Mouse (Mus musculus) lung, postnatal 0 days (tissue): Measurements from ENCODE around the gene Nit2. TPM values are rescaled to one million over a fixed set of nuclear protein-coding genes. Genes with fewer than 3 reads are reported as not detected.

ENCODE experiments used
- ATAC-seq: fragments of 200-750 bp; cut with Nextera tagmentation; 2 replicates; pipeline ENCODE4 v1.8.0; 2017; ENCODE audit warnings: moderate library complexity
- DNase-seq: peaks from one replicate; pipeline ENCODE4 v3.0.0-alpha.2; 2016; ENCODE audit warnings: low spot score
- H3K27ac ChIP-seq: fragments of 300-500 bp; sonication (generic); 2 replicates; pipeline ENCODE4 v1.5.1; 2014; ENCODE audit warnings: antibody characterized with exemption, mild to moderate bottlenecking, low read length, mixed read lengths
- H3K27me3 ChIP-seq: fragments of 300-500 bp; sonication (generic); replicated peaks from 2 replicates; pipeline ENCODE4 v1.6.1; 2014; ENCODE audit warnings: low read length, mixed read lengths; ENCODE audit not compliant: insufficient read depth
- H3K36me3 ChIP-seq: fragments of 300-500 bp; sonication (generic); 2 replicates; pipeline ENCODE4 v1.6.1; 2014; ENCODE audit warnings: low read length, mixed read lengths; ENCODE audit not compliant: insufficient read depth
- H3K4me1 ChIP-seq: fragments of 300-500 bp; sonication (generic); 2 replicates; pipeline ENCODE4 v1.6.1; 2014; ENCODE audit warnings: antibody characterized with exemption, low read depth, low read length, mixed read lengths; ENCODE audit not compliant: insufficient read depth
- H3K4me2 ChIP-seq: fragments of 300-500 bp; sonication (generic); replicated peaks from 2 replicates; pipeline ENCODE4 v1.6.1; 2014; ENCODE audit warnings: low read depth, mild to moderate bottlenecking, low read length, moderate library complexity, mixed read lengths
- H3K4me3 ChIP-seq: fragments of 300-500 bp; sonication (generic); 2 replicates; pipeline ENCODE4 v1.5.1; 2014; ENCODE audit warnings: low read depth, low read length
- H3K9ac ChIP-seq: fragments of 300-500 bp; sonication (generic); replicated peaks from 2 replicates; pipeline ENCODE4 v1.6.1; 2014; ENCODE audit warnings: low read depth, mild to moderate bottlenecking
- H3K9me3 ChIP-seq: fragments of 300-500 bp; sonication (generic); 2 replicates; pipeline ENCODE4 v1.6.1; 2016; ENCODE audit warnings: low read length, mixed read lengths
- CTCF ChIP-seq: IDR thresholded peaks from 2 replicates; pipeline ENCODE4 v1.5.1; 2016; ENCODE audit warnings: antibody characterized with exemption, mild to moderate bottlenecking
- EP300 ChIP-seq: IDR thresholded peaks from 2 replicates; pipeline ENCODE4 v1.6.1; 2016; ENCODE audit warnings: antibody characterized with exemption, mild to moderate bottlenecking, control low read depth
- WGBS: fragments of 180-500 bp; shearing (Covaris S2); extraction: QIAGEN DNeasy Blood & Tissue Kit; methylation state at CpG from one replicate; pipeline ENCODE4 v1.1.7; 2014; 5-methylcytosine and 5-hydroxymethylcytosine counted together
- polyA plus RNA-seq: library from polyadenylated mRNA; unstranded; fragments of >200 nt; fragmentation: Nextera tagmentation; extraction: Ambion mirVana; gene quantifications from 2 replicates; pipeline ENCODE4 v1.2.1, GENCODE M21; 2015

Gene Nit2
- polyA plus RNA-seq, 1 experiment from 2014 or later, result 35.8 TPM

GRCm38 (mm10) chr16:57167514-57167912 lies 372 bp upstream of the Nit2 start:
- Histone ChIP-seq H3K36me3 (peaks cover 5% of the 10 kb centered on the region; the same call in 1 of the 2 replicates), H3K9me3 (no peaks in the 10 kb centered on the region), H3K27ac (peak overlapping the region; percentile 85), H3K4me3 (peak overlapping the region; percentile 63), H3K9ac (peak overlapping the region; percentile 24), H3K27me3 (no peaks in the 10 kb centered on the region), H3K4me2 (peak overlapping the region; percentile 85), H3K4me1 (no peaks in the 10 kb centered on the region)
- DNase-seq (no peak), ATAC-seq (peak; percentile 17)
- 20% methylated on average over 5 of the region's 5 CpGs for WGBS
- no peak for TF ChIP-seq CTCF
- no peak for TF ChIP-seq EP300

GRCm38 (mm10) chr16:57166086-57166485 lies 1.1 kb downstream of the Nit2 start:
- DNase-seq, result no peak
- WGBS, result 70% methylated on average over 6 of the region's 6 CpGs
- no peaks in the 10 kb centered on the region for H3K9me3 ChIP-seq
- H3K9ac ChIP-seq, result no peak overlapping the region
- ATAC-seq, result no peak
- H3K27me3 ChIP-seq, result no peaks in the 10 kb centered on the region
- peaks cover 3% of the 10 kb centered on the region; the same call in 1 of the 2 replicates for H3K36me3 ChIP-seq
- H3K4me3 ChIP-seq, result peak overlapping the region; percentile 63; the same call in 1 of the 2 replicates
- H3K4me2 ChIP-seq, result peak overlapping the region; percentile 85; the same call in 1 of the 2 replicates
- TF ChIP-seq EP300 (no peak), CTCF (no peak)
- H3K4me1 ChIP-seq, result no peaks in the 10 kb centered on the region
- H3K27ac ChIP-seq, result peak overlapping the region; percentile 85; the same call in 1 of the 2 replicates

GRCm38 (mm10) chr16:57165157-57165556 lies 2.0 kb downstream of the Nit2 start:
- Histone ChIP-seq H3K4me3 (no peak overlapping the region), H3K9ac (no peak overlapping the region), H3K27ac (no peak overlapping the region), H3K27me3 (no peaks in the 10 kb centered on the region), H3K4me1 (no peaks in the 10 kb centered on the region), H3K4me2 (no peak overlapping the region), H3K9me3 (no peaks in the 10 kb centered on the region), H3K36me3 (0 out of 2 replicates have a peak, but pooled peaks cover 3% of the 10 kb centered on the region)
- DNase-seq (no peak), ATAC-seq (no peak)
- 96% methylated on average over 5 of the region's 5 CpGs for WGBS
- TF ChIP-seq CTCF (no peak), EP300 (no peak)

GRCm38 (mm10) chr16:57163694-57164093 lies 3.4 kb downstream of the Nit2 start:
- no peak overlapping the region for H3K4me3 ChIP-seq
- ATAC-seq (no peak), DNase-seq (no peak)
- no peak overlapping the region for H3K9ac ChIP-seq
- WGBS, result 81% methylated on average over 1 of the region's 1 CpGs
- no peaks in the 10 kb centered on the region for H3K27me3 ChIP-seq
- TF ChIP-seq CTCF (no peak), EP300 (no peak)
- H3K36me3 ChIP-seq, result no peaks in the 10 kb centered on the region
- no peaks in the 10 kb centered on the region for H3K9me3 ChIP-seq
- no peaks in the 10 kb centered on the region for H3K4me1 ChIP-seq
- H3K27ac ChIP-seq, result no peak overlapping the region
- no peak overlapping the region for H3K4me2 ChIP-seq

- Histone ChIP-seq H3K9me3 (no peaks in the 10 kb centered on the region), H3K4me1 (no peaks in the 10 kb centered on the region), H3K9ac (no peak overlapping the region), H3K4me3 (no peak overlapping the region), H3K27me3 (no peaks in the 10 kb centered on the region), H3K27ac (no peak overlapping the region), H3K36me3 (no peaks in the 10 kb centered on the region), H3K4me2 (no peak overlapping the region)
- no peak for DNase-seq
- ATAC-seq, result no peak
- WGBS, result 82% methylated on average over 5 of the region's 5 CpGs
- TF ChIP-seq EP300 (no peak), CTCF (no peak)
These were observed 4.3 kb downstream of the Nit2 start for GRCm38 (mm10) chr16:57162841-57163240.

GRCm38 (mm10) chr16:57159835-57160234 lies 7.3 kb downstream of the Nit2 start:
- no peak overlapping the region for H3K9ac ChIP-seq
- TF ChIP-seq EP300 (no peak), CTCF (no peak)
- H3K27me3 ChIP-seq, result no peaks in the 10 kb centered on the region
- H3K4me3 ChIP-seq, result no peak overlapping the region
- 0 out of 2 replicates have a peak, but pooled peaks cover 3% of the 10 kb centered on the region for H3K36me3 ChIP-seq
- H3K4me1 ChIP-seq, result no peaks in the 10 kb centered on the region
- 58% methylated on average over 7 of the region's 7 CpGs for WGBS
- no peak overlapping the region for H3K27ac ChIP-seq
- H3K4me2 ChIP-seq, result no peak overlapping the region
- peak; percentile 11 for DNase-seq
- ATAC-seq, result peak; percentile 55
- H3K9me3 ChIP-seq, result no peaks in the 10 kb centered on the region

- no peak overlapping the region for H3K9ac ChIP-seq
- TF ChIP-seq EP300 (no peak), CTCF (no peak)
- DNase-seq (no peak), ATAC-seq (no peak)
- no peaks in the 10 kb centered on the region for H3K27me3 ChIP-seq
- H3K36me3 ChIP-seq, result peaks cover 8% of the 10 kb centered on the region; the same call in 1 of the 2 replicates
- no peaks in the 10 kb centered on the region for H3K9me3 ChIP-seq
- no peak overlapping the region for H3K27ac ChIP-seq
- H3K4me3 ChIP-seq, result no peak overlapping the region
- H3K4me2 ChIP-seq, result no peak overlapping the region
- no peaks in the 10 kb centered on the region for H3K4me1 ChIP-seq
- WGBS, result 68% methylated on average over 4 of the region's 4 CpGs
These were observed 9.4 kb downstream of the Nit2 start for GRCm38 (mm10) chr16:57157728-57158127.
